Mouse (Mus musculus) MEL (cell line): ENCODE results near the gene Rps3a1. TPM values are rescaled to one million over a fixed set of nuclear protein-coding genes. Genes with fewer than 3 reads are reported as not detected.

Source experiments
- DNase-seq: peaks from one replicate; pipeline ENCODE4 v3.0.0; 2011; ENCODE audit warnings: low read depth, low spot score
- H3K27ac ChIP-seq: 2 replicates; pipeline ENCODE4 v1.5.1; 2012; ENCODE audit warnings: low read depth, mild to moderate bottlenecking, control low read depth, low read length, moderate library complexity; ENCODE audit not compliant: control insufficient read depth
- H3K27me3 ChIP-seq, 2 experiments: fragments of 150-350 bp in 1 of 2; sonication (generic) in 1 of 2; 2 replicates each; pipeline ENCODE4 v1.6.1; 2012; ENCODE audit warnings: low read length in 2 of 2, mild to moderate bottlenecking in 2 of 2, improper control_type of control experiment in 1 of 2, moderate library complexity in 1 of 2; ENCODE audit not compliant: insufficient read depth in 2 of 2, control insufficient read depth in 1 of 2
- H3K36me3 ChIP-seq, 2 experiments: 2 replicates each; pipeline ENCODE4 v1.6.1; 2012 to 2014; ENCODE audit warnings: low read length in 2 of 2, improper control_type of control experiment in 1 of 2, inconsistent platforms in 1 of 2, mild to moderate bottlenecking in 1 of 2; ENCODE audit not compliant: insufficient read depth in 2 of 2, control insufficient read depth in 1 of 2
- H3K4me1 ChIP-seq, 2 experiments: fragments of 150-350 bp in 1 of 2; sonication (generic) in 1 of 2; 2 replicates each; pipeline ENCODE4 v1.6.1; 2012; ENCODE audit warnings: low read length in 2 of 2, improper control_type of control experiment in 1 of 2, mild to moderate bottlenecking in 1 of 2; ENCODE audit not compliant: insufficient read depth in 2 of 2, control insufficient read depth in 1 of 2
- H3K4me3 ChIP-seq, 2 experiments: fragments of 150-350 bp in 1 of 2; sonication (generic) in 1 of 2; 2 replicates each; pipeline ENCODE4 v1.5.1; 2012; ENCODE audit warnings: low read depth in 2 of 2, low read length in 2 of 2, mild to moderate bottlenecking in 2 of 2, moderate library complexity in 2 of 2, control low read depth in 1 of 2, improper control_type of control experiment in 1 of 2; ENCODE audit not compliant: control insufficient read depth in 1 of 2, insufficient read depth in 1 of 2
- H3K79me2 ChIP-seq: 2 replicates; pipeline ENCODE4 v1.6.1; 2012; ENCODE audit warnings: mild to moderate bottlenecking, low read length, moderate library complexity; ENCODE audit not compliant: control insufficient read depth, poor library complexity, insufficient read depth
- H3K9ac ChIP-seq: 2 replicates; pipeline ENCODE4 v1.6.1; 2012; ENCODE audit warnings: low read depth, mild to moderate bottlenecking, control low read depth, low read length, moderate library complexity; ENCODE audit not compliant: control insufficient read depth, poor library complexity, severe bottlenecking
- H3K9me3 ChIP-seq: fragments of 150-350 bp; sonication (generic); replicated peaks from 2 replicates; pipeline ENCODE4 v1.6.1; 2012; ENCODE audit warnings: mild to moderate bottlenecking, low read length, improper control_type of control experiment, moderate library complexity; ENCODE audit not compliant: insufficient read depth
- BHLHE40 ChIP-seq: IDR thresholded peaks from 2 replicates; pipeline ENCODE4 v1.6.1; 2012; ENCODE audit warnings: low read depth, mild to moderate bottlenecking, inconsistent platforms, low read length, improper control_type of control experiment, borderline replicate concordance
- CHD1 ChIP-seq: IDR thresholded peaks from 2 replicates; pipeline ENCODE4 v1.6.1; 2012; ENCODE audit warnings: low read depth, mild to moderate bottlenecking, inconsistent platforms, low read length, improper control_type of control experiment
- CTCF ChIP-seq, 3 experiments: IDR thresholded peaks in 2 of 3; conservative IDR thresholded peaks in 1 of 3; 2 replicates each; pipeline ENCODE4 v1.5.1; 2011 to 2012; ENCODE audit warnings: low read length in 3 of 3, low read depth in 2 of 3, mild to moderate bottlenecking in 2 of 3, improper control_type of control experiment in 1 of 3, inconsistent platforms in 1 of 3, mixed read lengths in 1 of 3, moderate library complexity in 1 of 3; ENCODE audit not compliant: control insufficient read depth in 1 of 3, insufficient read depth in 1 of 3, poor library complexity in 1 of 3, severe bottlenecking in 1 of 3
- ETS1 ChIP-seq: IDR thresholded peaks from 2 replicates; pipeline ENCODE4 v1.6.1; 2012; ENCODE audit warnings: low read depth, mild to moderate bottlenecking, inconsistent platforms, low read length, improper control_type of control experiment, moderate library complexity
- GATA1 ChIP-seq: IDR thresholded peaks from 2 replicates; pipeline ENCODE4 v1.6.1; 2011; ENCODE audit warnings: low read depth, low read length, improper control_type of control experiment
- HCFC1 ChIP-seq: IDR thresholded peaks from 2 replicates; pipeline ENCODE4 v1.6.1; 2012; ENCODE audit warnings: low read depth, mild to moderate bottlenecking, inconsistent platforms, low read length, improper control_type of control experiment, moderate library complexity
- JUND ChIP-seq: IDR thresholded peaks from 2 replicates; pipeline ENCODE4 v1.6.1; 2011; ENCODE audit warnings: low read depth, mild to moderate bottlenecking, improper control_type of control experiment, low read length
- MAFK ChIP-seq: IDR thresholded peaks from 2 replicates; pipeline ENCODE4 v1.6.1; 2011; ENCODE audit warnings: low read depth, mild to moderate bottlenecking, low read length, improper control_type of control experiment, borderline replicate concordance
- MXI1 ChIP-seq: IDR thresholded peaks from 2 replicates; pipeline ENCODE4 v1.6.1; 2011; ENCODE audit warnings: mild to moderate bottlenecking, low read depth, low read length, improper control_type of control experiment
- NELFE ChIP-seq: IDR thresholded peaks from 2 replicates; pipeline ENCODE4 v1.6.1; 2011; ENCODE audit warnings: low read depth, low read length, improper control_type of control experiment
- POLR2A ChIP-seq, 2 experiments: IDR thresholded peaks; 2 replicates each; pipeline ENCODE4 v1.6.1; 2011 to 2012; ENCODE audit warnings: low read length in 2 of 2, mild to moderate bottlenecking in 2 of 2, control low read depth in 1 of 2, improper control_type of control experiment in 1 of 2, low read depth in 1 of 2, moderate library complexity in 1 of 2; ENCODE audit not compliant: control insufficient read depth in 1 of 2, insufficient read depth in 1 of 2, poor library complexity in 1 of 2
- POLR2AphosphoS5 ChIP-seq: IDR thresholded peaks from 2 replicates; pipeline ENCODE4 v1.6.1; 2012; ENCODE audit warnings: low read depth, borderline replicate concordance, mild to moderate bottlenecking, inconsistent platforms, low read length, moderate library complexity, mixed read lengths
- RAD21 ChIP-seq: IDR thresholded peaks from 2 replicates; pipeline ENCODE4 v1.6.1; 2011; ENCODE audit warnings: mild to moderate bottlenecking, low read depth, low read length, improper control_type of control experiment
- TAL1 ChIP-seq: IDR thresholded peaks from 2 replicates; pipeline ENCODE4 v1.6.1; 2012; ENCODE audit warnings: mild to moderate bottlenecking, inconsistent platforms, low read length, moderate library complexity, mixed read lengths
- USF1 ChIP-seq: IDR thresholded peaks from 2 replicates; pipeline ENCODE4 v1.6.1; 2014; ENCODE audit warnings: low read depth, mild to moderate bottlenecking, inconsistent platforms, low read length, improper control_type of control experiment, moderate library complexity
- ZC3H11A ChIP-seq: IDR thresholded peaks from 2 replicates; pipeline ENCODE4 v1.6.1; 2012; ENCODE audit warnings: low read depth, mild to moderate bottlenecking, inconsistent platforms, low read length, improper control_type of control experiment
- ZKSCAN1 ChIP-seq: IDR thresholded peaks from 2 replicates; pipeline ENCODE4 v1.6.1; 2012; ENCODE audit warnings: low read depth, mild to moderate bottlenecking, inconsistent platforms, low read length, improper control_type of control experiment, moderate library complexity
- ZNF384 ChIP-seq: IDR thresholded peaks from 2 replicates; pipeline ENCODE4 v1.6.1; 2012; ENCODE audit warnings: low read depth, mild to moderate bottlenecking, inconsistent platforms, low read length, improper control_type of control experiment
- polyA plus RNA-seq, 2 experiments: library from polyadenylated mRNA; stranded (reverse) in 1 of 2; unstranded in 1 of 2; fragments of >175 nt in 1 of 2; fragments of >200 nt in 1 of 2; gene quantifications; 2 replicates each; pipeline versions ENCODE4 v1.2.1 to v1.2.4; 2012; ENCODE audit warnings: low replicate concordance in 2 of 2, low read depth in 1 of 2; ENCODE audit not compliant: insufficient read length in 2 of 2, insufficient read depth in 1 of 2, missing spikeins in 1 of 2
- total RNA-seq: library from RNA; depleted of rRNA; stranded (reverse); fragments of 300-350 nt; gene quantifications from 2 replicates; pipeline ENCODE4 v1.2.3, GENCODE M21; 2012

The Rps3a1 gene
- total and polyA plus RNA-seq, 3 experiments = 1,198 to 2,507 TPM; not detected in 1

- peak; percentile 70 to 90; a peak in 2 of 4 replicates for TF ChIP-seq POLR2A (IDR thresholded peaks at IDR 0.05; ENCODE audit: control insufficient read depth in 1 of 2, insufficient read depth in 1 of 2, low read depth in 1 of 2, low read length in 2 of 2, poor library complexity in 1 of 2)
- no peak for TF ChIP-seq CHD1
- no peak; the same call in 1 of the 2 replicates for TF ChIP-seq ETS1
- TF ChIP-seq MXI1 = peak; percentile 83
- TF ChIP-seq, all 39 proteins: peak for 18
Observed at GRCm38 (mm10) chr3:86142263-86142933, at the start of gene Rps3a1 (continued).

GRCm38 (mm10) chr3:86187736-86188389 is 45.4 kb upstream of the Rps3a1 start:
- DNase-seq = no peak
- TF ChIP-seq MXI1 = no peak
- TF ChIP-seq ZKSCAN1 = no peak
- no peak for TF ChIP-seq GATA1
- TF ChIP-seq RAD21 = no peak
- TF ChIP-seq ZNF384 = no peak
- no peak for TF ChIP-seq ZC3H11A
- TF ChIP-seq CTCF (IDR thresholded peaks at IDR 0.05 in 2 of 3, conservative IDR thresholded peaks at IDR 0.05 in 1 of 3; ENCODE audit: control insufficient read depth in 1 of 3, insufficient read depth in 1 of 3, low read depth in 2 of 3, low read length in 3 of 3, poor library complexity in 1 of 3, severe bottlenecking in 1 of 3) = no peak
- Histone ChIP-seq H3K4me1 (no peaks in the 10 kb centered on the region), H3K9ac (no peak overlapping the region), H3K27me3 (peaks cover 0 to 2% of the 10 kb centered on the region in 2 experiments; a peak in 3 of 4 replicates), H3K27ac (no peak overlapping the region), H3K4me3 (no peak overlapping the region), H3K79me2 (no peaks in the 10 kb centered on the region), H3K9me3 (no peaks in the 10 kb centered on the region), H3K36me3 (no peaks in the 10 kb centered on the region)

- peaks cover 0 to 3% of the 10 kb centered on the region in 2 experiments; a peak in 3 of 4 replicates for H3K27me3 ChIP-seq
- no peak for DNase-seq
- no peaks in the 10 kb centered on the region for H3K4me1 ChIP-seq
- no peaks in the 10 kb centered on the region for H3K79me2 ChIP-seq
- no peak overlapping the region for H3K4me3 ChIP-seq
- no peaks in the 10 kb centered on the region for H3K36me3 ChIP-seq
- no peaks in the 10 kb centered on the region for H3K9me3 ChIP-seq
- no peak for TF ChIP-seq RAD21
- H3K9ac ChIP-seq = no peak overlapping the region
- no peak overlapping the region for H3K27ac ChIP-seq
Observed at GRCm38 (mm10) chr3:86184546-86184945, 42.0 kb upstream of the Rps3a1 start.

- Histone ChIP-seq H3K36me3 (no peaks in the 10 kb centered on the region), H3K79me2 (no peaks in the 10 kb centered on the region), H3K4me3 (no peak overlapping the region), H3K27me3 (peaks cover 0 to 3% of the 10 kb centered on the region in 2 experiments; a peak in 3 of 4 replicates), H3K9me3 (no peaks in the 10 kb centered on the region), H3K4me1 (no peaks in the 10 kb centered on the region), H3K9ac (no peak overlapping the region), H3K27ac (no peak overlapping the region)
- TF ChIP-seq NELFE (no peak), GATA1 (no peak), TAL1 (no peak), JUND (no peak), MAFK (no peak), USF1 (no peak), HCFC1 (no peak), BHLHE40 (no peak), ETS1 (no peak), POLR2AphosphoS5 (no peak), ZKSCAN1 (no peak), POLR2A (IDR thresholded peaks at IDR 0.05; ENCODE audit: control insufficient read depth in 1 of 2, insufficient read depth in 1 of 2, low read depth in 1 of 2, low read length in 2 of 2, poor library complexity in 1 of 2) (no peak)
- no peak for DNase-seq
Observed at GRCm38 (mm10) chr3:86181107-86181506, 38.6 kb upstream of the Rps3a1 start.
